Mouse (Mus musculus) limb, embryonic 12.5 days (tissue): ENCODE results near the gene Galt. TPM values are rescaled to one million over a fixed set of nuclear protein-coding genes. Genes with fewer than 3 reads are reported as not detected.
"Not testable (repeated sequence)": the region's sequence is repeated elsewhere in the genome, so short reads cannot be mapped to it uniquely, and the experiment has no call there.

Source experiments
- ATAC-seq: fragments of 200-750 bp; cut with Nextera tagmentation; 2 replicates; pipeline ENCODE4 v1.8.0; 2017; ENCODE audit warnings: low read depth, moderate TSS enrichment; ENCODE audit not compliant: insufficient number of reproducible peaks, insufficient read depth, low FRiP score, low TSS enrichment
- H3K27ac ChIP-seq: fragments of 300-500 bp; sonication (generic); 2 replicates; pipeline ENCODE4 v1.5.1; 2016; ENCODE audit warnings: mild to moderate bottlenecking, moderate library complexity
- H3K27me3 ChIP-seq: fragments of 300-500 bp; sonication (generic); 2 replicates; pipeline ENCODE4 v1.6.1; 2016; ENCODE audit warnings: mild to moderate bottlenecking, moderate library complexity
- H3K36me3 ChIP-seq: fragments of 300-500 bp; sonication (generic); 2 replicates; pipeline ENCODE4 v1.6.1; 2016; ENCODE audit warnings: mild to moderate bottlenecking, moderate library complexity
- H3K4me1 ChIP-seq: fragments of 300-500 bp; sonication (generic); replicated peaks from 2 replicates; pipeline ENCODE4 v1.6.1; 2016
- H3K4me2 ChIP-seq: fragments of 300-500 bp; sonication (generic); 2 replicates; pipeline ENCODE4 v1.6.1; 2016; ENCODE audit warnings: mild to moderate bottlenecking, moderate library complexity
- H3K4me3 ChIP-seq: fragments of 300-500 bp; sonication (generic); replicated peaks from 2 replicates; pipeline ENCODE4 v1.5.1; 2016; ENCODE audit warnings: mild to moderate bottlenecking
- H3K9ac ChIP-seq: fragments of 300-500 bp; sonication (generic); replicated peaks from 2 replicates; pipeline ENCODE4 v1.6.1; 2016; ENCODE audit warnings: mild to moderate bottlenecking, moderate library complexity
- H3K9me3 ChIP-seq: fragments of 300-500 bp; sonication (generic); 2 replicates; pipeline ENCODE4 v1.6.1; 2016; ENCODE audit warnings: mild to moderate bottlenecking, moderate library complexity
- WGBS: fragments of 180-500 bp; shearing (Covaris S2); methylation state at CpG from one replicate; pipeline ENCODE4 v1.1.7; 2016; 5-methylcytosine and 5-hydroxymethylcytosine counted together
- polyA plus RNA-seq: library from polyadenylated mRNA; unstranded; fragments of >200 nt; fragmentation: Nextera tagmentation; extraction: Ambion mirVana; gene quantifications from 2 replicates; pipeline ENCODE4 v1.2.1, GENCODE M21; 2016

The Galt gene
- polyA plus RNA-seq, 1 experiment from 2014 or later = 39.4 TPM

- not testable (repeated sequence) for ATAC-seq, H3K4me3 ChIP-seq, H3K27ac ChIP-seq, H3K4me1 ChIP-seq, H3K27me3 ChIP-seq, H3K9ac ChIP-seq, H3K36me3 ChIP-seq, H3K9me3 ChIP-seq
- WGBS = 21% methylated on average over 18 of the region's 21 CpGs
- 0 out of 2 replicates have a peak overlapping the region, but pooled peaks have one; percentile 19 for H3K4me2 ChIP-seq
Measured at GRCm38 (mm10) chr4:41781748-41782485, 26.9 kb downstream of the Galt start.

DNA sequence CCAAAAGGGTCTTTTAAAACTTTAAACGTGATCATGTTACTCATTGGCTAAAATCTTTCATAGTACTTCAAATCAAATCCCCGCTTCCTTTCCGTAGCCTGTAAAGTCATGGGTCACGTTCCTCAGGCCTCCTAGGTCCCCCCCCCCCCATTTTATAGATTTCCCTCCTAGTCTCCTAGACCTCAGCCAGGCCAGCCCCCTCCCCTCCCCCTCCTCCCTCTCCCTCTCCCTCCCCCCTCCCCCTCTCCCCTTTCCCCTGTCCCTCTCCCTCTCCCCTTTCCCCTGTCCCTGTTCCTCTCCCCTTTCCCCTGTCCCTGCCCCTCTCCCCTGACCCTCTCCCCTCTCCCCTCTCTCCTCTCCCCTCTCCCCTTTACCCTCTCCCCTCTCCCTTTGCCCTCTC, 27.7 kb downstream of the Galt start:
- not testable (repeated sequence) for H3K27me3 ChIP-seq, H3K27ac ChIP-seq, H3K4me2 ChIP-seq, H3K4me3 ChIP-seq, H3K9ac ChIP-seq, H3K9me3 ChIP-seq, H3K4me1 ChIP-seq, ATAC-seq, H3K36me3 ChIP-seq
- 16% methylated on average over 4 of the region's 4 CpGs for WGBS

- not testable (repeated sequence) for H3K9me3 ChIP-seq, H3K36me3 ChIP-seq, H3K4me2 ChIP-seq, H3K4me3 ChIP-seq, H3K9ac ChIP-seq, H3K27me3 ChIP-seq, H3K4me1 ChIP-seq, H3K27ac ChIP-seq, ATAC-seq
- 39% methylated on average over 3 of the region's 3 CpGs for WGBS
Measured at GRCm38 (mm10) chr4:41783197-41783596, 28.2 kb downstream of the Galt start.

Other genes starting within 250 kb of the Galt start
- gene 1110017D15Rik, start 237.9 kb upstream of the Galt start, polyA plus RNA-seq = 1.5 TPM in 2 replicates
- gene Fam219a, start 185.7 kb upstream of the Galt start, polyA plus RNA-seq = 2.0 and 2.4 TPM in 2 replicates
- 0.35 and 0.48 TPM in 2 replicates for gene Dnaic1, start 185.5 kb upstream of the Galt start, polyA plus RNA-seq
- 21.9 and 22.2 TPM in 2 replicates for gene Enho, start 114.9 kb upstream of the Galt start, polyA plus RNA-seq
- gene Cntfr, start 58.1 kb upstream of the Galt start, polyA plus RNA-seq = 4.7 and 5.5 TPM in 2 replicates
- 296 and 302 TPM in 2 replicates for gene Il11ra1, start 55.2 kb upstream of the Galt start, polyA plus RNA-seq
- gene Rpp25l, start 41.7 kb upstream of the Galt start, polyA plus RNA-seq = 82.9 and 84.6 TPM in 2 replicates
- gene Dctn3, start 32.1 kb upstream of the Galt start, polyA plus RNA-seq = 103 and 104 TPM in 2 replicates
- gene Arid3c, start 24.1 kb upstream of the Galt start, polyA plus RNA-seq = not detected in 2 replicates
- 61.1 and 62.2 TPM in 2 replicates for gene Sigmar1, start 929 bp downstream of the Galt start, polyA plus RNA-seq
- gene Ccl27a, start 19.0 kb downstream of the Galt start, polyA plus RNA-seq = 55.4 and 59.4 TPM in 2 replicates
- not detected in 2 replicates for gene Gm21541, start 148.4 kb downstream of the Galt start, polyA plus RNA-seq
- 3.5 and 3.8 TPM in 2 replicates for gene Gm20878, start 186.3 kb downstream of the Galt start, polyA plus RNA-seq
- 0.29 TPM in 1 of 2 replicates, not detected in the other for gene Fam205a4, start 210.8 kb downstream of the Galt start, polyA plus RNA-seq